Mouse (Mus musculus): ENCODE results near the gene Mtmr6. TPM values are rescaled to one million over a fixed set of nuclear protein-coding genes. Genes with fewer than 3 reads are reported as not detected.
"Not testable (repeated sequence)": the region's sequence is repeated elsewhere in the genome, so short reads cannot be mapped to it uniquely, and the experiment has no call there.

Gene Mtmr6
- total RNA-seq, 2 experiments from 2014 or later: 100 to 104 TPM

DNA sequence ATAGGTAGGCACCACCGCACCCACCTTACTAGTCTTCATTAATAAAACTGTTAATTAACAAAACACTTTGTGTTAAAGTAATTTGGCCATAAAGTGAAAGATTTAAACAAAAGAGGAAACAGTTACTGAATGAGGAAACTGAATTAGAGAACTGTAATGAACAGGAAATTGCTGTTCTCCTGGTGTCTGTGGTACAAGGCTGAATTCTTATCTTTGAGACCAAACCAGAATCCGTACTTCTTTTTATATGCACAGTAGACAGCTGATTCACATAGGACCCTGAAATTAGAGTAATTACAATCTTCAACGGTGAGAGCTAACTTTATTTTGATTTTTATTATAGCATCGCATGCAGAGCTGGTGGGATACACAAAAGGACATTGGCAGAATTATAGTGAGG is 25.3 kb downstream of the Mtmr6 start:
- no peak for DNase-seq (ENCODE audit: extremely low spot score in 1 of 2, low spot score in 1 of 2)

DNA sequence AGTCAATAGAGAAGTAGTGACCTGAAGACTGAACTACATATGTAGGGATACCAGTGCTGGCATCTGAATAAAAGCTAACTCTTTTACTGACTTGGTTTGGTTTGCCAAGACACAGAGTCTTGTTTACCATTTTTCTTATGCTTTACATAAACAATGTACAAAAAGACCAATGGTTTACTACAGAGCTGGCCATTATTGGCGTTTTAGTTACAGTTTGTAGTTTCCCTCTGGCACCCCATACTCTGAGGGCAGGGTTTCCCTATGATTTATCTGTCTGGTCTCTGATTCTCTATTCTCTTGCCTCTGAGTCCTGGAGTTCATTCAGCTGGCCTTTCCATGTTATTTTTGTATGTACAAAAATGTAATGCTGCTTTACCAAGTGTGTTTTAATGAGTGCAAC is 30.5 kb downstream of the Mtmr6 start:
- no peak for DNase-seq (ENCODE audit: extremely low spot score in 1 of 2, low spot score in 1 of 2)

- no peak for DNase-seq (ENCODE audit: extremely low spot score in 1 of 2, low spot score in 1 of 2)
Observed at GRCm38 (mm10) chr14:60300224-60300991, 35.4 kb downstream of the Mtmr6 start.

- DNase-seq (ENCODE audit: extremely low spot score in 1 of 2, low spot score in 1 of 2): no peak
Observed at GRCm38 (mm10) chr14:60301024-60301423, 36.0 kb downstream of the Mtmr6 start.

DNA sequence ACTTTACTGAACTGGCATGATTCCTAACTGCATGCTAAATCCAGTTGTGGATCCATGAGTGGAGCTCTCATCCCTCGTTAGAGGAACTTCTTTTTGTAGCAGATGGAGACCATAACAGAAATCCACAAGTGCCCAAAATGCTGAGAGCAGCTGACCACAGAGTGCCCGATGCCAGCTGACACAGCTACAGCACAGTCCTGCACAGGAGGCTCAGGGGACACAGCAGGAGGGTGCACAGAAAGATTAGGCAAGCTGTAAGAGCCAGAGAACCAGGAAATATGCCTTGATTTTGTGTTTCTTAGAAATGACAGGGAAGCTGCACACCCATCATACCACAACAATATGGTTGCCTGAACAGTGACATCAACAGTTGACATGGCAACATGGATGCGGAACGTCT is 37.4 kb downstream of the Mtmr6 start:
- DNase-seq (ENCODE audit: extremely low spot score in 1 of 2, low spot score in 1 of 2): no peak

GRCm38 (mm10) chr14:60304441-60305220 is 39.6 kb downstream of the Mtmr6 start:
- DNase-seq (ENCODE audit: extremely low spot score in 1 of 2, low spot score in 1 of 2): no peak

- DNase-seq (ENCODE audit: extremely low spot score in 1 of 2, low spot score in 1 of 2): no peak
Observed at GRCm38 (mm10) chr14:60308113-60308512, 43.1 kb downstream of the Mtmr6 start.

GRCm38 (mm10) chr14:60310691-60311090 is 45.7 kb downstream of the Mtmr6 start:
- DNase-seq (ENCODE audit: extremely low spot score in 1 of 2, low spot score in 1 of 2): no peak

- DNase-seq (ENCODE audit: extremely low spot score in 1 of 2, low spot score in 1 of 2): no peak
Observed at GRCm38 (mm10) chr14:60319231-60319630, 54.2 kb downstream of the Mtmr6 start.

DNA sequence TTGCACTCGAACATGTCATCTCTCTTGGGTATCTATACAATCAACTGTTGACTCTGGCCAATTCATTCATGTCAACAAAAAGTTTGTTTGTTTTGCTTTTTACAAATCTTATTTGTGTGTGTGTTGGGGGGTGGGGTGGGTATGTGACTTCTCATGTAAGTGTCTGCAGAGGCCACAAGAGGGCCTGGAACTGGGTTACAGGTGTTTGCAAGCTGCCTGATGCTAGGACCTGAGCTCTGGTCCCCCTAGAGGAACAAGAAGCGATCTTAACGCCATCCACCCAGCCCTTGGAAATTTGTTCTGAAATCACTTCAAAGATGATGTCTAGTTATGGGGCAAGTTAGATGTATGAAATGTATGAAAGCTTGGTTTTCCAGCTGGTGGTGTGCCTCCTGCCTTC is 55.8 kb downstream of the Mtmr6 start:
- no peak for DNase-seq (ENCODE audit: extremely low spot score in 1 of 2, low spot score in 1 of 2)

- not testable (repeated sequence) for DNase-seq (ENCODE audit: extremely low spot score in 1 of 2, low spot score in 1 of 2)
Observed at GRCm38 (mm10) chr14:60340001-60340400, 75.0 kb downstream of the Mtmr6 start.

DNA sequence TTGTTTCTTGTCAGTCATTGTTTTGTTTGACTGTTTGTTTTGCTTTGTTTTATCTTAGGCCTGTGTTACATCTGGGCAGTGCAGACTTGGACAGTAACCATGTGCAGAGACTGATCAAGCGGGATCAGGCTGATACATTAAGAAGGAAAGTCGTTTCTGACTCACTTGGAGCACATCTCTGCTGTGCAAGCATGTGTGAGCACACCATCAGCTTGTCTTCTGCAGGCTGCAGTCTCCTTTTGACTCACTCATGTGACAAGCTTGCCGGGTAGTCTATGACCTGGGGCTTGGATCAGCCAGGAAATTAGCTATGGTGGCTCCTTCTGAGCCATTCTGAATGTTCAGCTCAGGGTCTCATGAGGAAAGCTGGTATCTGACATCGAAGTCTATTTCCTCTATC is 75.5 kb downstream of the Mtmr6 start:
- DNase-seq (ENCODE audit: extremely low spot score in 1 of 2, low spot score in 1 of 2): no peak

- no peak for DNase-seq (ENCODE audit: extremely low spot score in 1 of 2, low spot score in 1 of 2)
Observed at GRCm38 (mm10) chr14:60345326-60345876, 80.4 kb downstream of the Mtmr6 start.

Small RNAs within 50 kb of the gene (microRNA-seq; reads per million reads assigned to microRNA genes)
- gene Mir719: 0 reads per million in 2 experiments

Other genes starting within 250 kb of the Mtmr6 start
- gene Atp8a2, start 68.0 kb upstream of the Mtmr6 start, total RNA-seq (2021): 10 to 100 TPM; 40.5 to 45.1 TPM
- gene Nupl1, start 13.8 kb upstream of the Mtmr6 start, total RNA-seq (2021): under 1 TPM in 1 of 2 experiments, not detected in 1; 0.12 TPM
- 10 to 100 TPM; 66.7 to 71.0 TPM for gene Gm49336, start 13.7 kb upstream of the Mtmr6 start, total RNA-seq (2021)
- 10 to 100 TPM; 42.9 to 49.0 TPM for gene Amer2, start 108.0 kb downstream of the Mtmr6 start, total RNA-seq (2021)